Mouse (Mus musculus) spleen, postnatal 14 days (tissue): ENCODE measurements at regions not wholly inside any gene's neighbourhood (a gene's known extent, or its start where the extent isn't known, plus 50 kb on each side); places are given as distances from the start of the nearest gene placed in this dataset.

Source experiments
- DNase-seq, 2 experiments: peaks; one replicate each; pipeline ENCODE4 v3.0.0; 2021 to 2022; ENCODE audit warnings: low spot score in 2 of 2

- DNase-seq, result no peak
Measured at GRCm38 (mm10) chr19:53476768-53477547, 52.0 kb upstream of the Dusp5 start.

- no peak for DNase-seq
Measured at GRCm38 (mm10) chr19:53469256-53469655, 59.7 kb upstream of the Dusp5 start.

- DNase-seq, result peak; percentile 23 to 39
Measured at GRCm38 (mm10) chr19:53464681-53465080, 64.2 kb upstream of the Dusp5 start.

- DNase-seq, result no peak
Measured at GRCm38 (mm10) chr19:53464135-53464534, 64.8 kb upstream of the Dusp5 start.

GRCm38 (mm10) chr19:53461025-53462015, 67.6 kb upstream of the Dusp5 start:
- DNase-seq, result no peak

- no peak for DNase-seq
Measured at GRCm38 (mm10) chr19:53460312-53461024, 68.4 kb upstream of the Dusp5 start.

GRCm38 (mm10) chr19:53459407-53459788, 69.0 kb upstream of the Smndc1 start:
- DNase-seq, result no peak

GRCm38 (mm10) chr19:53458770-53459406, 68.5 kb upstream of the Smndc1 start:
- no peak for DNase-seq

- no peak for DNase-seq
Measured at GRCm38 (mm10) chr19:53456681-53457080, 66.3 kb upstream of the Smndc1 start.

- no peak for DNase-seq
Measured at GRCm38 (mm10) chr19:53454571-53454970, 64.2 kb upstream of the Smndc1 start.

GRCm38 (mm10) chr19:53454059-53454458, 63.7 kb upstream of the Smndc1 start:
- no peak for DNase-seq

- no peak for DNase-seq
Measured at GRCm38 (mm10) chr19:53453317-53453947, 63.1 kb upstream of the Smndc1 start.

GRCm38 (mm10) chr19:53452360-53452759, 62.0 kb upstream of the Smndc1 start:
- DNase-seq, result no peak

- no peak for DNase-seq
Measured at GRCm38 (mm10) chr19:53451388-53451922, 61.1 kb upstream of the Smndc1 start.

- DNase-seq, result no peak
Measured at GRCm38 (mm10) chr19:53450624-53451387, 60.4 kb upstream of the Smndc1 start.

GRCm38 (mm10) chr19:53449137-53449783, 58.9 kb upstream of the Smndc1 start:
- DNase-seq, result no peak

GRCm38 (mm10) chr19:53448206-53448605, 57.8 kb upstream of the Smndc1 start:
- no peak for DNase-seq

- no peak for DNase-seq
Measured at GRCm38 (mm10) chr19:53447754-53448153, 57.4 kb upstream of the Smndc1 start.

- DNase-seq, result no peak
Measured at GRCm38 (mm10) chr19:53446216-53446615, 55.8 kb upstream of the Smndc1 start.
